Mouse (Mus musculus): ENCODE data around the gene Itgb2l. TPM values are rescaled to one million over a fixed set of nuclear protein-coding genes. Genes with fewer than 3 reads are reported as not detected.

Gene Itgb2l
- not detected for polyA plus RNA-seq (2017; shearing (Covaris generic))

GRCm38 (mm10) chr16:96443468-96443867 lies at the start of gene Itgb2l:
TSS of gene Itgb2l (minus strand) at chr16:96443619.

DNA sequence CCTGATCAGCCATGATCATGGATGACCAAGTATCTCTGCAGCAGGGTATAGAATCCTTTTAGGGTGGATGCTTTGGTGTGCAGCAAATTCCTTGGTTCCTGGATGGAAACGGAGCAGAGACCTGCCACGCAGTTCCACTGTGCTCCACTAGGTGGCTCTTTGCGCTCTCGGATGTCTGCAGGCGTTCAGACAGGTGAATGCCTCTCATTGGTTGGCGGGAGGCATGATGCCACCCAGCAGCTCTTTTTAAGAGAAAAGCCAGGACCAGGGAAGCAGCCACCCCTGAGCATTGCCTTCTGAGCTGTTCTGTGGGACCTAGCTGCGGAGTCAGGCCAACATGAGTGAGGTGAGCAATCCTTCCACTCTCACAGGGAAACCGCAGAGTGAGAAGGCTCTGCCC lies 24.0 kb upstream of the Itgb2l start, which contains the start of gene Pcp4:
Gene Pcp4 (plus strand): TSS at position 162 of the 400 bp plus-strand sequence.

Other genes with a start within 250 kb of the Itgb2l start
- not detected for gene Sh3bgr, start 243.2 kb downstream of the Itgb2l start, polyA plus RNA-seq (2017; shearing (Covaris generic))
- not detected for gene B3galt5, start 207.8 kb downstream of the Itgb2l start, polyA plus RNA-seq (2017; shearing (Covaris generic))
- not detected for gene Pcp4, start 24.0 kb upstream of the Itgb2l start, polyA plus RNA-seq (2017; shearing (Covaris generic))

Measured in naive thymus-derived CD4-positive, alpha-beta T cell, adult 5 months (primary cell).